ENCODE assay signal across 7 mouse cellular contexts in genomic region chr11:113617132-113617911, GRCm38 (mm10). TPM values are rescaled to one million over a fixed set of nuclear protein-coding genes. Genes with fewer than 3 reads are reported as not detected.
DNase-seq lines count a peak whose midpoint lies in the region; ATAC-seq lines count a peak whose summit lies in the region.

No protein-coding gene starts in this region.

- peak; percentile 79 for ATAC-seq in megakaryocyte, adult 5-6 weeks (ENCODE audit: poor library complexity, severe bottlenecking)

- peak; percentile 91 to 96 for DNase-seq in B cell, adult 2 months
- peak; percentile 61 to 80 for DNase-seq in CD8-positive naive resting alpha-beta T cell, adult 2 months (ENCODE audit: low read depth in 2 of 2, low spot score in 2 of 2)
- peak; percentile 57 for DNase-seq in c-Kit-positive CD71-positive TER-119-negative erythroid progenitor cells, embryonic 14.5 days (ENCODE audit: low read depth)
- peak; percentile 58 to 71 for DNase-seq in frontal cortex, postnatal 36 days (ENCODE audit: low spot score in 2 of 2)
- peak; percentile 45 to 72 for DNase-seq in layer of hippocampus, adult 8-10 months (ENCODE audit: low spot score in 2 of 2)
- DNase-seq in spleen, postnatal 14 days (ENCODE audit: low spot score in 2 of 2) = peak; percentile 25 to 72

RNA-seq across cellular contexts. Expression of gene Sstr2, which starts 1.8 kb away (rescaled TPM):
- total RNA-seq in layer of hippocampus, adult 8-10 months (2022) = 10 to 100 TPM; 17.5 to 20.8 (median 19.0) TPM
- 0.18 TPM in 1 of 2 replicates, not detected in the other for total RNA-seq in megakaryocyte, adult 5-6 weeks (2015)
- not detected in 2 replicates for total RNA-seq in megakaryocyte, adult 5-6 weeks (2017)

RNA-seq across cellular contexts. Expression of gene Cog1, which starts 31.6 kb away (rescaled TPM):
- 10 to 100 TPM; 48.6 to 61.6 (median 57.1) TPM for total RNA-seq in layer of hippocampus, adult 8-10 months (2022)
- 25.0 and 31.2 TPM in 2 replicates for total RNA-seq in megakaryocyte, adult 5-6 weeks (2015)
- total RNA-seq in megakaryocyte, adult 5-6 weeks (2017) = 15.3 and 22.4 TPM in 2 replicates

RNA-seq across cellular contexts. Expression of gene Slc39a11, which starts 32.6 kb away (rescaled TPM):
- 10 to 100 TPM; 20.2 to 24.3 (median 23.4) TPM for total RNA-seq in layer of hippocampus, adult 8-10 months (2022)
- total RNA-seq in megakaryocyte, adult 5-6 weeks (2015) = 11.2 and 13.1 TPM in 2 replicates
- 11.3 and 11.4 TPM in 2 replicates for total RNA-seq in megakaryocyte, adult 5-6 weeks (2017)

Comparison
In these comparisons a context has a peak if more than half of its experiments do, and no peak if none do; other contexts are left out.
1. Peak in every context shown above with its lines: DNase-seq and ATAC-seq.
2. RNA of gene Sstr2, which starts 1.8 kb away (total RNA-seq): 17.5 to 20.8 TPM in layer of hippocampus, adult 8-10 months; 0.18 TPM in megakaryocyte, adult 5-6 weeks; every median in the first group is over 10 times any median in the second.